Mouse (Mus musculus): ENCODE measurements around the gene Ppp1r13l. TPM values are rescaled to one million over a fixed set of nuclear protein-coding genes. Genes with fewer than 3 reads are reported as not detected.

The Ppp1r13l gene
- 0.96 and 1.0 TPM in 2 replicates for polyA plus RNA-seq (2012)

DNA sequence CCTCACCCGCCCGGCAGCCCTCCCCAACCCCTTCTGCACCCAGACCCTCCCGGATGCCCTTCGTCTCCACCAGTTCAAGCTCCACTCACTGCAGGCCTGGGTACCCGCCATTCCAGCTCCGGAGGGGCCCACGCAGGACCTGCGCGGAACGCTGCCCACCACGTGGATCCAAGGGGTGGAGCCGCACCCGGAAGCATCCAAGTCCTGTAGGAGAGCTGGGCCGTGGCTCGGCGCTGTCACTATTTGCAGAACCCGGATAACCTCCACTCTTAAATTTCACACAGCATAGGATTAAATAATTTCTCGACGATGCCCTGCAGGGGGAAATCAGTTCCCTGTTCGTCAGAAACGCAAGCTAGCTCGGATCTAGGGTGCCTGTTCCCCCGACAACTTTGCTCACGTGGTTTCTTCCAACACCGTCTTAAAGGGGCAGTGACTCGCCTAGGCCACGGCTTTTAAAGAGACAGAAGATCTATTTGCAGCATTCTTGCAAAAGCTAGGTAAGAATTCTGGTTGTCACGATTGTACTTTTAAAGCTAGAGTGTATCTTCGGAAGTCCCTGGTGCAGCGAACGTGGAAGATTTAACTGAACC lies at the start of gene Ppp1r13l, which contains the start of gene Cd3eap:
Ppp1r13l (plus strand) TSS at position 451 of the 593 bp plus-strand sequence.
Cd3eap (minus strand) TSS at position 185 of the 593 bp plus-strand sequence.
- Histone ChIP-seq H3K36me3 (ENCODE audit: control insufficient read depth) (peaks cover 29% of the 10 kb centered on the region), H3K27me3 (ENCODE audit: control insufficient read depth) (no peaks in the 10 kb centered on the region), H3K9me3 (ENCODE audit: control insufficient read depth, low read length) (no peaks in the 10 kb centered on the region), H3K4me3 (replicated peaks) (peak within 1 kb of the TSS; percentile 75), H3K4me1 (ENCODE audit: control insufficient read depth) (peaks cover 59% of the 10 kb centered on the region)
- no peak for TF ChIP-seq GATA1 (IDR thresholded peaks at IDR 0.05; ENCODE audit: low read length)
- no peak for TF ChIP-seq TAL1 (IDR thresholded peaks at IDR 0.05; ENCODE audit: low read length)

- no peaks in the 10 kb centered on the region for H3K36me3 ChIP-seq (ENCODE audit: control insufficient read depth)
- peaks cover 77% of the 10 kb centered on the region for H3K27me3 ChIP-seq (ENCODE audit: control insufficient read depth)
- peak within 1 kb of the TSS; percentile 66 for H3K4me3 ChIP-seq (replicated peaks)
- peaks cover 3% of the 10 kb centered on the region; the same call in 1 of the 2 replicates for H3K9me3 ChIP-seq (ENCODE audit: control insufficient read depth, low read length)
- peaks cover 30% of the 10 kb centered on the region for H3K4me1 ChIP-seq (ENCODE audit: control insufficient read depth)
- no peak for TF ChIP-seq TAL1 (IDR thresholded peaks at IDR 0.05; ENCODE audit: low read length)
- no peak for TF ChIP-seq GATA1 (IDR thresholded peaks at IDR 0.05; ENCODE audit: low read length)
Observed at GRCm38 (mm10) chr7:19309884-19310641, 49.5 kb upstream of the Ppp1r13l start, which contains the start of gene Fosb. TSS of gene Fosb (minus strand) at chr7:19310051.

DNA sequence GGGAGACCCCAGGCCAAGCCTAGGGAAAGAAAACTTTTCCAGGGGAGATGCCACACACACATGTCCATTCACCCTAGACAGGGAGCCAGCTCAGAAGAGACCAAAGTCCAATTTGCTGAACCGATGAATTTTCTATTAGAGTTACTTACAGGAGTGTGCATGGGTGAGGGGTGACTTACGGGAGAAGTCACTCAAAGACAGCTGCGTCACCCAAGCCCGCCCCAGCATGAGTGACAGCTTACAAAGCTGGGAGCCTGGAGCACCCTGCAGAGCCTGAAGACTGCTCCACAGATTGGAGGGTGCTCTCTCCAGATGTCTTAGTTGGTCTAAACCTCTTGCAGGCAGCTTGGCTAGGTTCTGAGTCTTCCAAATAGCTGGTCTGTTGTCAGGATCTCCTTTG lies 47.6 kb upstream of the Ppp1r13l start:
- no peaks in the 10 kb centered on the region for H3K9me3 ChIP-seq (ENCODE audit: control insufficient read depth, low read length)
- H3K4me1 ChIP-seq (ENCODE audit: control insufficient read depth): peaks cover 30% of the 10 kb centered on the region
- TF ChIP-seq TAL1 (IDR thresholded peaks at IDR 0.05; ENCODE audit: low read length) (no peak), GATA1 (IDR thresholded peaks at IDR 0.05; ENCODE audit: low read length) (no peak)
- no peaks in the 10 kb centered on the region for H3K36me3 ChIP-seq (ENCODE audit: control insufficient read depth)
- no peak overlapping the region for H3K4me3 ChIP-seq (replicated peaks)
- H3K27me3 ChIP-seq (ENCODE audit: control insufficient read depth): peaks cover 77% of the 10 kb centered on the region

GRCm38 (mm10) chr7:19314033-19314432 lies 45.5 kb upstream of the Ppp1r13l start:
- Histone ChIP-seq H3K9me3 (ENCODE audit: control insufficient read depth, low read length) (no peaks in the 10 kb centered on the region), H3K4me1 (ENCODE audit: control insufficient read depth) (peaks cover 16% of the 10 kb centered on the region), H3K4me3 (replicated peaks) (no peak overlapping the region), H3K36me3 (ENCODE audit: control insufficient read depth) (no peaks in the 10 kb centered on the region), H3K27me3 (ENCODE audit: control insufficient read depth) (peaks cover 80% of the 10 kb centered on the region)
- TF ChIP-seq TAL1 (IDR thresholded peaks at IDR 0.05; ENCODE audit: low read length) (no peak), GATA1 (IDR thresholded peaks at IDR 0.05; ENCODE audit: low read length) (no peak)

GRCm38 (mm10) chr7:19316451-19317161 lies 42.9 kb upstream of the Ppp1r13l start:
- TF ChIP-seq TAL1 (IDR thresholded peaks at IDR 0.05; ENCODE audit: low read length): no peak
- no peak for TF ChIP-seq GATA1 (IDR thresholded peaks at IDR 0.05; ENCODE audit: low read length)
- Histone ChIP-seq H3K9me3 (ENCODE audit: control insufficient read depth, low read length) (no peaks in the 10 kb centered on the region), H3K27me3 (ENCODE audit: control insufficient read depth) (peaks cover 97% of the 10 kb centered on the region), H3K36me3 (ENCODE audit: control insufficient read depth) (no peaks in the 10 kb centered on the region), H3K4me1 (ENCODE audit: control insufficient read depth) (peaks cover 10% of the 10 kb centered on the region), H3K4me3 (replicated peaks) (no peak overlapping the region)

GRCm38 (mm10) chr7:19318201-19318600 lies 41.3 kb upstream of the Ppp1r13l start:
- Histone ChIP-seq H3K27me3 (ENCODE audit: control insufficient read depth) (peaks cover 97% of the 10 kb centered on the region), H3K4me1 (ENCODE audit: control insufficient read depth) (peaks cover 10% of the 10 kb centered on the region), H3K4me3 (replicated peaks) (no peak overlapping the region), H3K9me3 (ENCODE audit: control insufficient read depth, low read length) (no peaks in the 10 kb centered on the region), H3K36me3 (ENCODE audit: control insufficient read depth) (no peaks in the 10 kb centered on the region)
- TF ChIP-seq GATA1 (IDR thresholded peaks at IDR 0.05; ENCODE audit: low read length): no peak
- no peak for TF ChIP-seq TAL1 (IDR thresholded peaks at IDR 0.05; ENCODE audit: low read length)

- Histone ChIP-seq H3K4me3 (replicated peaks) (no peak overlapping the region), H3K4me1 (ENCODE audit: control insufficient read depth) (peaks cover 10% of the 10 kb centered on the region), H3K36me3 (ENCODE audit: control insufficient read depth) (no peaks in the 10 kb centered on the region), H3K9me3 (ENCODE audit: control insufficient read depth, low read length) (no peaks in the 10 kb centered on the region), H3K27me3 (ENCODE audit: control insufficient read depth) (peaks cover 97% of the 10 kb centered on the region)
- no peak for TF ChIP-seq GATA1 (IDR thresholded peaks at IDR 0.05; ENCODE audit: low read length)
- TF ChIP-seq TAL1 (IDR thresholded peaks at IDR 0.05; ENCODE audit: low read length): no peak
Observed at GRCm38 (mm10) chr7:19318676-19319075, 40.9 kb upstream of the Ppp1r13l start.

DNA sequence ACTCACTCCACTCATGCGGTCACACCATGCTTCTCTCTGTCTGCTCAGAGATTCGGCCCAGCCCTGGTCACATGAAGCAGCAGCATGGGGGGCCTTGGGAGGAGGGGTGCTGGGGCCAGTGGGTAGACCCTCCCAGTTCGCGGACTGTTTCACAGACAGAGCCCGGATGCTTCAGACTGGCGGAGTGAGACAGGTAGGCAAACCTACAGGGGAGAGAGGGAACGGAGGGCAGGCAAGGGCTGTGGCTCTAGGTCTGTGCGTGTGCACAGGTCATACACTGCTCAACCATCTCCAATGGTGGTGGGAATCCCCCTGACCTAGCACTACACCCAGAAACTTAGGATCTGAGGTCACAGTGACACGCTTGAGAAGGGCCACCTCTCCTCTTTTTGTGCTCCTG lies 40.1 kb upstream of the Ppp1r13l start:
- peak overlapping the region; percentile 48 for H3K4me3 ChIP-seq (replicated peaks)

DNA sequence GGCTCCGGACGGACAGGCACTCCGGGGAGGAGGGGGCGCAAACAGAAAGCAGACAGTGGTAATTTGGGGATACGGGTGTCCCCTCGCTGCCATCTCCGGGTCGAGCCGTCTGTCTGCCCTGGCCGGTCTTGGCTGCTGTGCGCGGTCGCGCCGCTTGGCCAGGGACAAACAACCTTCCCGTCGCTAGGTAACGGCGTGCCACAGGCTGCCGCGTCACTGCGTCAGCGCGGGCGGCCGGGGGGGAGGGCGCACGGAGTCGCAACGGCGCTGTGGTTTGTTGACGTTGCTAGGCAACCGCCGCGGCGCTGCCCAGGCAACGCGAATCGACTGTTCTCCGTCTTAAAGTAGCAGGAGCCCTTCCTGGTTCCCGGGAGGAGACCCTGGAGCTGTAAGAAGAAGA lies 39.6 kb upstream of the Ppp1r13l start:
- peaks cover 95% of the 10 kb centered on the region for H3K27me3 ChIP-seq (ENCODE audit: control insufficient read depth)
- peak overlapping the region; percentile 48 for H3K4me3 ChIP-seq (replicated peaks)
- H3K36me3 ChIP-seq (ENCODE audit: control insufficient read depth): no peaks in the 10 kb centered on the region
- H3K4me1 ChIP-seq (ENCODE audit: control insufficient read depth): peaks cover 10% of the 10 kb centered on the region
- TF ChIP-seq TAL1 (IDR thresholded peaks at IDR 0.05; ENCODE audit: low read length) (no peak), GATA1 (IDR thresholded peaks at IDR 0.05; ENCODE audit: low read length) (no peak)
- H3K9me3 ChIP-seq (ENCODE audit: control insufficient read depth, low read length): no peaks in the 10 kb centered on the region

More for the DNA sequence above, 40.1 kb upstream of the Ppp1r13l start:
- Histone ChIP-seq H3K36me3 (ENCODE audit: control insufficient read depth) (no peaks in the 10 kb centered on the region), H3K9me3 (ENCODE audit: control insufficient read depth, low read length) (no peaks in the 10 kb centered on the region), H3K4me1 (ENCODE audit: control insufficient read depth) (peaks cover 10% of the 10 kb centered on the region), H3K27me3 (ENCODE audit: control insufficient read depth) (peaks cover 97% of the 10 kb centered on the region)
- no peak for TF ChIP-seq TAL1 (IDR thresholded peaks at IDR 0.05; ENCODE audit: low read length)
- no peak for TF ChIP-seq GATA1 (IDR thresholded peaks at IDR 0.05; ENCODE audit: low read length)

All from erythroblast, embryonic 14.5 days (primary cell).